Mouse (Mus musculus) ES-E14 (cell line): ENCODE measurements at regions not wholly inside any gene's neighbourhood (a gene's known extent, or its start where the extent isn't known, plus 50 kb on each side); places are given as distances from the start of the nearest gene placed in this dataset.

Experiments used
- CHD2 ChIP-seq: IDR thresholded peaks from 2 replicates; pipeline ENCODE4 v1.6.1; 2014; ENCODE audit warnings: mild to moderate bottlenecking, low read depth, low read length, inconsistent platforms
- HCFC1 ChIP-seq: IDR thresholded peaks from 2 replicates; pipeline ENCODE4 v1.6.1; 2012; ENCODE audit warnings: low read length, inconsistent platforms, borderline replicate concordance; ENCODE audit not compliant: insufficient read depth
- MAFK ChIP-seq: IDR thresholded peaks from 2 replicates; pipeline ENCODE4 v1.6.1; 2014; ENCODE audit warnings: mild to moderate bottlenecking, low read depth, low read length, inconsistent platforms; ENCODE audit not compliant: insufficient read depth

- TF ChIP-seq HCFC1, result no peak
- TF ChIP-seq CHD2, result no peak
- TF ChIP-seq MAFK, result no peak
Measured at GRCm38 (mm10) chr10:103673081-103673480, 305.5 kb downstream of the Slc6a15 start.
